Mouse (Mus musculus): ENCODE data around the gene Grin2d.
A peak's percentile ranks its signal among the peaks of the same experiment; 100 is the strongest.

GRCm38 (mm10) chr7:45872624-45873023, 5.6 kb downstream of the Grin2d start, which contains the start of gene Kdelr1:
- peak; percentile 83 for TF ChIP-seq CTCF (IDR thresholded peaks at IDR 0.05; ENCODE audit: borderline replicate concordance, insufficient read depth, low read length)
- peak; percentile 90 for TF ChIP-seq POLR2A (IDR thresholded peaks at IDR 0.05; ENCODE audit: low read depth, low read length)
